In genomic region chr17:83211196-83211595, GRCm38 (mm10) we compare ENCODE assay signal across 21 mouse cellular contexts.
"Had no signal": no experiment of that assay in that cellular context is flagged by ENCODE, and none has a peak within 500 bp of the region (broad histone marks: within the 10 kb centered on the region; RNA-seq: fewer than 3 reads in every experiment).

No protein-coding gene starts in this region.

- H3K27ac ChIP-seq: heart, adult 2 months; hindbrain, embryonic 12.5 days; hindbrain, embryonic 14.5 days; intestine, embryonic 15.5 days; layer of hippocampus, adult 2 months; left cerebral cortex, adult 2 months; limb, embryonic 13.5 days; limb, embryonic 15.5 days; liver, embryonic 12.5 days; liver, embryonic 14.5 days had no signal

- H3K9ac ChIP-seq: heart, embryonic 12.5 days; hindbrain, embryonic 12.5 days; hindbrain, embryonic 14.5 days; intestine, embryonic 15.5 days; limb, embryonic 13.5 days; limb, embryonic 15.5 days; liver, embryonic 12.5 days; liver, embryonic 14.5 days had no signal

- H3K4me2 ChIP-seq: heart, embryonic 12.5 days; hindbrain, embryonic 12.5 days; hindbrain, embryonic 14.5 days; intestine, embryonic 15.5 days; limb, embryonic 13.5 days; limb, embryonic 15.5 days; liver, embryonic 12.5 days had no signal

- DNase-seq: gastrocnemius, postnatal 10 days; heart, postnatal 10 days; kidney, adult 18-20 months; kidney, adult 8-10 months; kidney, postnatal 10 days; kidney, postnatal 25 days had no signal

- H3K36me3 ChIP-seq: heart, embryonic 12.5 days; hindbrain, embryonic 10.5 days; hindbrain, embryonic 12.5 days; intestine, embryonic 15.5 days; limb, embryonic 13.5 days; limb, embryonic 15.5 days; liver, embryonic 12.5 days had no signal

- ATAC-seq: hindbrain, embryonic 16.5 days; inflammation-experienced regulatory T-cells, adult 6 months; intestine, embryonic 15.5 days; intestine, postnatal 0 days; liver, embryonic 12.5 days had no signal

- H3K4me3 ChIP-seq: heart, adult 2 months; heart, embryonic 12.5 days; hindbrain, embryonic 10.5 days; hindbrain, embryonic 12.5 days; intestine, embryonic 15.5 days; layer of hippocampus, adult 2 months; left cerebral cortex, adult 2 months; limb, embryonic 13.5 days; limb, embryonic 15.5 days; liver, embryonic 12.5 days had no signal

- H3K9me3 ChIP-seq: heart, embryonic 12.5 days; hindbrain, embryonic 10.5 days; hindbrain, embryonic 12.5 days; intestine, embryonic 15.5 days; limb, embryonic 13.5 days; limb, embryonic 15.5 days; liver, embryonic 12.5 days had no signal

- H3K27me3 ChIP-seq: heart, embryonic 12.5 days; intestine, embryonic 15.5 days had no signal
